Mouse (Mus musculus) stomach, embryonic 14.5 days (tissue): ENCODE measurements at regions not wholly inside any gene's neighbourhood (a gene's known extent, or its start where the extent isn't known, plus 50 kb on each side); places are given as distances from the start of the nearest gene placed in this dataset.

Experiments
- ATAC-seq: fragments of 200-750 bp; cut with Nextera tagmentation; 2 replicates; pipeline ENCODE4 v1.8.0; 2017; ENCODE audit warnings: low read depth, moderate TSS enrichment; ENCODE audit not compliant: insufficient number of reproducible peaks, insufficient read depth, low FRiP score
- H3K27ac ChIP-seq: fragments of 300-500 bp; sonication (generic); 2 replicates; pipeline ENCODE4 v1.5.1; 2014; ENCODE audit warnings: mild to moderate bottlenecking, low read length, moderate library complexity, mixed read lengths
- H3K27me3 ChIP-seq: fragments of 300-500 bp; sonication (generic); 2 replicates; pipeline ENCODE4 v1.6.1; 2014; ENCODE audit warnings: low read length, control low read depth, mixed read lengths; ENCODE audit not compliant: control insufficient read depth, insufficient read depth
- H3K36me3 ChIP-seq: fragments of 300-500 bp; sonication (generic); 2 replicates; pipeline ENCODE4 v1.6.1; 2014; ENCODE audit warnings: mild to moderate bottlenecking, control low read depth, low read length, moderate library complexity, mixed read lengths; ENCODE audit not compliant: control insufficient read depth, insufficient read depth
- H3K4me1 ChIP-seq: fragments of 300-500 bp; sonication (generic); 2 replicates; pipeline ENCODE4 v1.6.1; 2014; ENCODE audit warnings: low read length, control low read depth, mixed read lengths; ENCODE audit not compliant: control insufficient read depth, insufficient read depth
- H3K4me2 ChIP-seq: fragments of 300-500 bp; sonication (generic); replicated peaks from 2 replicates; pipeline ENCODE4 v1.6.1; 2014; ENCODE audit warnings: low read depth, low read length, control low read depth
- H3K4me3 ChIP-seq: fragments of 300-500 bp; sonication (generic); 2 replicates; pipeline ENCODE4 v1.5.1; 2014; ENCODE audit warnings: low read depth, low read length, control low read depth
- H3K9ac ChIP-seq: fragments of 300-500 bp; sonication (generic); replicated peaks from 2 replicates; pipeline ENCODE4 v1.6.1; 2014; ENCODE audit warnings: low read depth, mild to moderate bottlenecking, control low read depth, low read length, moderate library complexity, mixed read lengths
- H3K9me3 ChIP-seq: fragments of 300-500 bp; sonication (generic); 2 replicates; pipeline ENCODE4 v1.6.1; 2016; ENCODE audit warnings: low read depth, low read length, control low read depth; ENCODE audit not compliant: control insufficient read depth
- WGBS: fragments of 180-500 bp; shearing (Covaris S2); extraction: QIAGEN DNeasy Blood & Tissue Kit; methylation state at CpG from one replicate; pipeline ENCODE4 v1.1.7; 2014; 5-methylcytosine and 5-hydroxymethylcytosine counted together

DNA sequence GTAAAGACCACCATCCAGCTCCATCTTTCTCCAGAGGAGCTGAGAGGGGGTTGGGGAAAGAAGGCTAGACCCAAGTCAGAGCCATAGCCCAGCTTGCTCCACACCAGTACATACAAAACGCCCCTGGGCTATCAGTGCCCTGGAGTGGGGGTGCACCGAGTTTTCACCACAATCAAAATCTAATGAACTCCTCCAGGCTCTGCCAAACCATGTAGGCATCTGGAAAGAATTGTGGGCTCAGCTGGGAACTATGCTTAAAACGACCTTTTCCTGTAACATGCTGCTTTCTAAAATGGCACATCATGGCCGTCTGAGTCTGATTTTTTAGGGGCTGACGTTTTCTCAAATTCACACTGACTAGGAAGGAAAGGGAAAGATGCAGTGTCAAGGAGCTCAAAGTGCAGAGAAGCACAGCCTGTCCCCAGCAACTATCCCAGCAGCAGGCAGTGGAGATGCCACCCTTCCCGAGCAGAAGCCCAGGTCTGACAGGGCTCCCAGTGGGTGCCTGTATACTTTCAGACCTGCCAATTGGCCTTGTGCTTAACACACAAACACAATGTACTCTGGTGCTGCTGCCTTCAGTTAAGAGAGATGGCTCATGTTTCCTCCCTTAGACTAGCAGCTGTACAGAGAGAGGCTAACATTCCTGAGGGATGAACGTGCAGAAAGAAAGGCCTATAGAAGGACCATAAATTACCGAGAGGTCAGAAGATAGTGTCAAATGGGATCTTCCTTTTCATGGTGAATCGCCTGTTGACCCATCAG lies 100.6 kb upstream of the Cxcl12 start:
- 55% methylated on average over 9 of the region's 9 CpGs for WGBS
- Histone ChIP-seq H3K4me2 (no peak overlapping the region), H3K27me3 (no peaks in the 10 kb centered on the region), H3K9ac (no peak overlapping the region), H3K27ac (no peak overlapping the region), H3K36me3 (no peaks in the 10 kb centered on the region), H3K4me3 (no peak overlapping the region), H3K9me3 (no peaks in the 10 kb centered on the region), H3K4me1 (no peaks in the 10 kb centered on the region)
- ATAC-seq = no peak

DNA sequence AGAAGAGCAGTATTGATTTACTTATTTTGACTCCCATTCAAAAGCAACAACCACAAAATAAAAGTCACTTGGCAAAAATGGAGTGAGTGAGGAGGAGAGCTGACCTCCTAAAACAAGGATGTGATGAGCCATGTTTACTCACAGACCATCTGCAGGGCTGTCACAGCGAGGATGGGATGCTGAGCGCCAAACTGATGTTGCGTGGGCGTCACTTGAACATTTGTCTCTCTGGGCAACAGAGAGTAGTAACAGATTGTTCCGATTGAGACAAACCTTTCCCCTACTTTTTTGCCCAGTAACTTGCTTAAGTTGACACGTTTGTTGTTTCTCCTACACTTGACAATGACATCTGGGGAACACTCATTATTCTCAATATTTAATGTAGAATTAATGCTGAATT lies 97.0 kb upstream of the Cxcl12 start:
- ATAC-seq = no peak
- no peaks in the 10 kb centered on the region for H3K9me3 ChIP-seq

GRCm38 (mm10) chr6:117071857-117072256 lies 96.5 kb upstream of the Cxcl12 start:
- Histone ChIP-seq H3K4me2 (no peak overlapping the region), H3K4me3 (no peak overlapping the region), H3K9ac (no peak overlapping the region), H3K9me3 (no peaks in the 10 kb centered on the region), H3K27ac (no peak overlapping the region), H3K4me1 (no peaks in the 10 kb centered on the region; the same call in 1 of the 2 replicates), H3K27me3 (no peaks in the 10 kb centered on the region), H3K36me3 (no peaks in the 10 kb centered on the region)
- ATAC-seq = no peak
- 83% methylated on average over 8 of the region's 8 CpGs for WGBS

More for the DNA sequence above, 97.0 kb upstream of the Cxcl12 start:
- Histone ChIP-seq H3K4me2 (no peak overlapping the region), H3K27me3 (no peaks in the 10 kb centered on the region), H3K36me3 (no peaks in the 10 kb centered on the region), H3K27ac (no peak overlapping the region), H3K9ac (no peak overlapping the region), H3K4me1 (no peaks in the 10 kb centered on the region; the same call in 1 of the 2 replicates), H3K4me3 (no peak overlapping the region)
- 79% methylated on average over 6 of the region's 6 CpGs for WGBS

- Histone ChIP-seq H3K4me1 (no peaks in the 10 kb centered on the region; the same call in 1 of the 2 replicates), H3K4me2 (no peak overlapping the region), H3K9ac (no peak overlapping the region), H3K36me3 (no peaks in the 10 kb centered on the region), H3K27ac (no peak overlapping the region), H3K4me3 (no peak overlapping the region), H3K27me3 (no peaks in the 10 kb centered on the region), H3K9me3 (no peaks in the 10 kb centered on the region)
- 51% methylated on average over 5 of the region's 5 CpGs for WGBS
- ATAC-seq = no peak
These were observed 88.8 kb upstream of the Cxcl12 start for GRCm38 (mm10) chr6:117079500-117079899.

- WGBS = 48% methylated on average over 13 of the region's 13 CpGs
- Histone ChIP-seq H3K4me2 (no peak overlapping the region), H3K27me3 (no peaks in the 10 kb centered on the region), H3K36me3 (no peaks in the 10 kb centered on the region), H3K4me1 (no peaks in the 10 kb centered on the region; the same call in none of the 2 replicates), H3K9ac (no peak overlapping the region), H3K27ac (no peak overlapping the region), H3K9me3 (no peaks in the 10 kb centered on the region), H3K4me3 (no peak overlapping the region)
- no peak for ATAC-seq
These were observed 87.4 kb upstream of the Cxcl12 start for GRCm38 (mm10) chr6:117080973-117081372.

- ATAC-seq = no peak
- Histone ChIP-seq H3K27ac (no peak overlapping the region), H3K4me2 (no peak overlapping the region), H3K9ac (no peak overlapping the region), H3K27me3 (no peaks in the 10 kb centered on the region), H3K4me3 (no peak overlapping the region), H3K9me3 (no peaks in the 10 kb centered on the region), H3K4me1 (no peaks in the 10 kb centered on the region; the same call in 1 of the 2 replicates), H3K36me3 (no peaks in the 10 kb centered on the region)
- WGBS = 62% methylated on average over 6 of the region's 6 CpGs
These were observed 84.1 kb upstream of the Cxcl12 start for GRCm38 (mm10) chr6:117084211-117084610.

GRCm38 (mm10) chr6:117084833-117085500 lies 83.4 kb upstream of the Cxcl12 start:
- Histone ChIP-seq H3K9me3 (no peaks in the 10 kb centered on the region), H3K4me2 (no peak overlapping the region), H3K9ac (no peak overlapping the region), H3K4me3 (no peak overlapping the region), H3K4me1 (no peaks in the 10 kb centered on the region; the same call in 1 of the 2 replicates), H3K27me3 (no peaks in the 10 kb centered on the region), H3K36me3 (no peaks in the 10 kb centered on the region), H3K27ac (no peak overlapping the region)
- WGBS = 45% methylated on average over 13 of the region's 13 CpGs
- ATAC-seq = no peak

DNA sequence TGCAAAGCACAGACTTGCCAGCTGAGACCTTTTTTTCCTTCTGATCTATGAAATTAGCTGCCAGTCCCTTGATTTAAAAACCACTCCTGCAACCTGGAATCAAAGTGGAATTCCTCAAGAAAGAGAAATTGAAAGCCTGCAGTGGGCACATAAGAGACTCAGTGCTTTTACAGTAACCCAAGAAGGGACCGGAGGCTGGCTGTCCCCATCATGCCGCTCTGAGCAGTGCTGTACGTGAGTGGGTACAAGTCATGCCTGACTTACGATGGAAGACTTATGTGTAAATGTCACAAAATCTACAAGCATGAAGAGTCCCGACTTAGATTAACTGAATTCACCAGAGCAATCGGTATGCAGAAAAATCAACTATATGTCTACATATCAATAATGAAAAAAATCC lies 73.6 kb upstream of the Cxcl12 start:
- 92% methylated on average over 6 of the region's 6 CpGs for WGBS
- Histone ChIP-seq H3K27me3 (no peaks in the 10 kb centered on the region), H3K4me3 (no peak overlapping the region)

More for the DNA sequence above, 73.6 kb upstream of the Cxcl12 start:
- Histone ChIP-seq H3K9ac (no peak overlapping the region), H3K9me3 (no peaks in the 10 kb centered on the region), H3K36me3 (no peaks in the 10 kb centered on the region), H3K4me1 (no peaks in the 10 kb centered on the region), H3K27ac (no peak overlapping the region), H3K4me2 (no peak overlapping the region)
- no peak for ATAC-seq
